Mouse (Mus musculus) gastrocnemius, postnatal 25 days (tissue): ENCODE measurements at regions not wholly inside any gene's neighbourhood (a gene's known extent, or its start where the extent isn't known, plus 50 kb on each side); places are given as distances from the start of the nearest gene placed in this dataset.

Experiments
- DNase-seq: peaks from one replicate; pipeline ENCODE4 v3.0.0; 2022

- DNase-seq = no peak
Measured at GRCm38 (mm10) chr2:169234368-169235070, 279.1 kb upstream of the Zfp64 start.

DNA sequence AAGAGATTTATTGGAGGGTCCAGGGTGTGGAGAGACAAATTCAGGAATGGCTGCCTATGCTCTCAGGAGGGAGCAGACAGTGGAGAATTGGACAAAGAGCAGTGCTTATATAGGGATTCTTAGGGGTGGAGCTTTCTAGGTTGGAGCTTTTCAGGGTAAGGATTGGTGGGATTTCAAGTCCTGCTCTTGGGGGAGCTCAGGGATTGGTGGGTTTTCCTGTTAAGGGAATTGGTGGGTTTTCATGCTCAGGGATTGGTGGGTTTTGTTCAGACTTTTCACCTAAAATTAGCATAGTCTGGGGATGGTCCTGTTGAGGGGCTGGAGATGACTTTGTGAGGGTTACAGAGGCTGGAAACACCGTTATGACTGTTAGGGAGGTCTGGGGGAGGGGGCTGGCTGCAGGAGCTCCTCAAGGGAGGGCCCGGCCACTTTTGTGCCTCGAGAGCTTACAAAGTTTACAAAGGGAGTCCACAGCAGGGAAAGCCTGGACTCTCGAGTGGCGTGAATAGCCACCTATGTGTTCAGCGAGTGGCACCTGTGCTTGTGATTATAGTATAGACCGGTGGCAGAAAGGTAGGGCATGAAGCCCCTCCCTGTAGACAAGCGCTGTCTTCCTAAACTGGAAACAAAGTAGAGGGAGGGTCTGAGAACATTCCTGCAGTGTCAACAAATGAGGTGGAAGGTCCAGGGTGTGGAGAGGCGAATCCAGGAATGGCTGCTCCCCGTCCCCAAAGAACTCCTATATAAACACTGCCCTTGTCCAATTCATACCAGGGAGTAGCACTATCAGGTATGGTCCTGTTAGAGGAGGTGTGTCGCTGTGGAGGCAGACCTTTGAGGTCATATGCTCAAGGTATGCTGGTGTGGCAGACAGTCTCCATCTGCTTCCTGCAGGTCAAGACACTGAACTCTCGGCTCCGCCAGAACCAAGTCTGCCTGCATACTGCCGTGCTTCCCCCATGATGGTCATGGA is 278.1 kb upstream of the Zfp64 start:
- no peak for DNase-seq

GRCm38 (mm10) chr2:169222264-169222663 is 266.9 kb upstream of the Zfp64 start:
- no peak for DNase-seq

- no peak for DNase-seq
Measured at GRCm38 (mm10) chr2:169221141-169221540, 265.8 kb upstream of the Zfp64 start.

GRCm38 (mm10) chr2:169215546-169216043 is 260.2 kb upstream of the Zfp64 start:
- DNase-seq = no peak

DNA sequence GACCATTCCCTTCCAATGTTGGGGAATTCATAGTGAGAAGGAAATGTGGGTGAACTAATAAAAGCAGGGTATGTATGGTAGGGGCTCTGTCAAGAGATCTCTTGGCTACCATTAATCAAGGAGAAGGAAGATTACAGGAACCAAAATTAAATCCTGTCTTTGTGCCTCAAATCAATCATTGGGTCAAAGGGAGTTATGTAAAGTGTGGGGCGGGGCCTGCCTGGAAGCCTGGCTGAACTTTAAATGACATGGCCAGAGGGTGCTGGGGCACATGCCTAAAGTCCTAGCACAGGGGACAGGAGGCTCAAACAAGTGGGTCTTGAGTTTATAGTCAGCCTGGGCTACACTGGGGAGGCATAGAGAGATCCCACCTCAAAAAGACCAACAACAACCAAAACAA is 259.0 kb upstream of the Zfp64 start:
- no peak for DNase-seq

- no peak for DNase-seq
Measured at GRCm38 (mm10) chr2:169213314-169213713, 257.9 kb upstream of the Zfp64 start.

GRCm38 (mm10) chr2:169212676-169213257 is 257.4 kb upstream of the Zfp64 start:
- DNase-seq = no peak

DNA sequence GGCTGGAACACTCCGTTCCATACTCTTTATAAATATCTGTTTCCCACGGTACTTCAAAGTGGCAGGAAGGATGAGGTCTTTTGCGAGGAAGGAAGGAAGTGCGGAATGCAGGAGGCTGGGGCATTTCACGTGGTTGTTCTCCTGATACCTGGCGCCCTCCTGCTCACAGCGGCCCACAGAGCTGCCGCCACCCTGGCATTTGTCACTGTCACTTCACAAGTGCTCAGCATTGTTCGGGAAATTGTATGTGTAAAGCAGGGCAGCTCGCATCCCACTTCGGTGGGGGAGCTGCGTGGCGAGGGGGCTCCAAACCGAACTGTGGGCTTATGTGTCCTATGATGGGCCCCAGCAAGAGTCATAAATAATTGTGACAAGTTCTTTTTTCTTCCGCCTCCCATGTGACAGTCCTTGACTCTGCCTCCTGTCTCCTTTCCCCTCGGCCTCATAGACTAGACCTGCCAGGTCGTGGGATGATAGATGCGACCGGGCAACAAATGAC is 248.9 kb upstream of the Zfp64 start:
- DNase-seq = no peak

GRCm38 (mm10) chr2:169191974-169192373 is 236.6 kb upstream of the Zfp64 start:
- no peak for DNase-seq

DNA sequence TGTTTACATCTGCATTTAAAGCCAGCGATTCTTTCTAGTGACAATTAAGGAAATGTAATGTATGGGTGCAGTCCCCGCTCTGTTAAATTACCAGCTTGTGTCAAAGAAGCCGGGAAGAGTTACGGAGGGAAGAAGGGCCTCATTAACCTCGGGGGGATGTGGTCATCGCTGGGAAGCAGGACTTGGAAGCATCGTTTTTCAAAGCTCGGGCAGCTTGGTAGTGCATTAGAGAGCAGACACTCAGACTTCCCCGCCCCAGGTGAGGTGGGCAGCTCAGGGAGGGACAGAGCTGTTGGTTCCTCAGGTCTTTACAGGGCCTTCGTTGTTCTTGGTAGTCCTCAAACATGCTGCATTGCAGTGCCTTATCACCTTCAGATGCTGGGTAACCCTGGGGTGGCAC is 236.1 kb upstream of the Zfp64 start:
- DNase-seq = no peak

DNA sequence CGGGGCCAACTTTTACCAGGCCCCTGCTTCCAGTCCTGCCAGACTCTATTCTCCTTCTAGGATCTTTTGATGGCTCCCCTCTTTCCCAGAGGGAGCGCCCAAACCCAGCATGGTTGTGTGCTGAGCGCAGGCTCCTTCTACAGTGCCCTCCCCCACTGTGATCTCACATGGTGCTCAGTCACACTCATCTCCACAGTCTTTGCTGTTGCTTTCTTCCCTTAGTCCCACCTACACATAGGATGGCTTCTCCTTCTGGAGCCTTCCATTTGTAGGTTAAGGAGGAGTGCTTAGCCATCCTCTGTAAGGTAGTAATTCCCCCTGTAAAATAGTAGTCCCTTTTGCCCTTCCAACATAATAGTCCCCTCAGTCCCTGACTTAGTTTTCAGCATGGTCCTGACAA is 222.2 kb upstream of the Zfp64 start:
- no peak for DNase-seq

DNA sequence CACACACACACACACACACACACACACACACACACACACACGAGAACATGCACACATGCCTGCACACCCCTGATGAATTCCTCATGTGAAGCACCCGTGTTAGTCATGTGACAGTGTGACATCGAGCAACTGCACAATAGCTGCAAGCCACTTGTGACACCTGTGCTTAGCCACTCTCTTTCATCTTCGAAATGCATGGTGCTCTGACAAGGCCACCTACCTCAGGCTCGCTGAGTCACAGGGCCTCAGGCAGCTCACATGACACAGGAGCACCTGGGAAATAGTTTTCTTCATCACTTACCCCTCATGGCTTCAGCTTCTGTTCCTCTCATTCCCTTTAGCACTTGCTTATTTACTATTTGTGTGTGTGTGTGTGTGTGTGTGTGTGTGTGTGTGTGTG is 213.4 kb upstream of the Zfp64 start:
- DNase-seq = no peak

- DNase-seq = no peak
Measured at GRCm38 (mm10) chr2:169168376-169168775, 213.0 kb upstream of the Zfp64 start.

DNA sequence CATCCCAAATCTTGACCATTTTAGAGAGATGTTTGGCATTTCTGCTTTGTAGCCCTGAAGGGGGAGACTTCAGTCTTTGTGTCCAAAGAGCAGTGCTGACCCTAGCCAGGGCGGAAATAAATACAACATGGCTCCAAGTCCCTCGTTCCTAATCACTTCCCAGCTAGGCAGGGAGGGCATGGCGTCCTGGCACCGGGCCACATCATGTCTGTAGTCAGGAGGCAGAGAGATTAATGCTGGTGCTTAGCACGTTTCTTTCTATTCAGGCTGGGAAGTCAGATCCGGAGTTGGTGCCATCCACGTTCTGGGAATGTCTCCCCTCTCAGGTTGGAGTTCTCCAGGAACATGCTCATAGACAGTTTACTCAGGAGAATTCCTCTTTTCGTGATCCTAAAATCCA is 206.3 kb upstream of the Zfp64 start:
- no peak for DNase-seq

- no peak for DNase-seq
Measured at GRCm38 (mm10) chr2:169158760-169159159, 203.4 kb upstream of the Zfp64 start.

GRCm38 (mm10) chr2:169158005-169158673 is 202.8 kb upstream of the Zfp64 start:
- DNase-seq = no peak

GRCm38 (mm10) chr2:169156908-169157307 is 201.5 kb upstream of the Zfp64 start:
- DNase-seq = no peak

DNA sequence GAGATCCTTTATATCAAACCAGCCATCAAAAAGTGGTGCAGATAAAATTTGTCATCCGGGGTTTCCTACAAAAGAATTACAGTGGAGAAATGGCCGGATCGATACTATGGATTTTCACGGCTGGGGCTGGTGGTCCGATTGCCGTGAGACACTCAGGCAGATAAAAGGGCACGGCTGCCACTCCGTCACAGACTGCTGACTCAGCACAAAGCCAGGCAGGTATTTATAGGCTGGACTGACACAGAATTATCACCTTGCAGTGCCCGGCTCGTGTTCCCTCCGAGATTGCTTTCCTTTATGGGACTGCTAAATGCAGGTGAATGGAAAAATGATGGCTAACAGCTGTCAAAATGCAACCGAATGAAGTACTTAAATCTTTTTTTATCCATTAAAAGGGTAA is 199.5 kb upstream of the Zfp64 start:
- no peak for DNase-seq

GRCm38 (mm10) chr2:169147655-169148054 is 192.3 kb upstream of the Zfp64 start:
- DNase-seq = no peak

- DNase-seq = no peak
Measured at GRCm38 (mm10) chr2:169142224-169142623, 186.8 kb upstream of the Zfp64 start.

DNA sequence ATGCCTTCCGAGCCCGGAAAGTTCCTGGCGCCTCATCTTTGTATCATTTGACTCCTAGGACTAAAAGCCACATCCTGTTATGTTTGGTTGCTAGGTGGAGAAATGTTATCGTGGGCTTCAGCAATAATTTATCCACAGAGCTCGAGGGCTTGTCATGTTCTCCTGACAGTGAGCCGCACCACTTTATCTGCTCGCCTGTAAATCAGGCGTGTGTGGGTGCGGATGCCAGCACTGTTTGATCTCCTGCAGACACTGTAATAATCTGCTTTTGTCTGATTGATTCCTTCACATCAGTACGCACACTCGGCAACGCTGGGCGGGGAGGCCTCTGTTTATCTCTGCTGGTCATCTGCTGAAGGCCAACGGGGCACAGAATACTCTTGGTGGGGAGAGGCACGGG is 178.5 kb upstream of the Zfp64 start:
- DNase-seq = no peak
